Mouse (Mus musculus) limb, embryonic 11.5 days (tissue): ENCODE measurements at regions not wholly inside any gene's neighbourhood (a gene's known extent, or its start where the extent isn't known, plus 50 kb on each side); places are given as distances from the start of the nearest gene placed in this dataset.

Experiments
- ATAC-seq: fragments of 200-750 bp; cut with Nextera tagmentation; 2 replicates; pipeline ENCODE4 v1.8.0; 2017; ENCODE audit warnings: low read depth; ENCODE audit not compliant: insufficient number of reproducible peaks, low FRiP score, low TSS enrichment
- DNase-seq: peaks from one replicate; pipeline ENCODE4 v3.0.0-alpha.2; 2015; ENCODE audit warnings: low spot score
- H3K27ac ChIP-seq: fragments of 300-500 bp; sonication (generic); replicated peaks from 2 replicates; pipeline ENCODE4 v1.5.1; 2014; ENCODE audit warnings: low read depth, mild to moderate bottlenecking, low read length
- H3K27me3 ChIP-seq: fragments of 300-500 bp; sonication (generic); 2 replicates; pipeline ENCODE4 v1.6.1; 2014; ENCODE audit warnings: mild to moderate bottlenecking, low read length, mixed read lengths; ENCODE audit not compliant: control insufficient read depth, insufficient read depth
- H3K36me3 ChIP-seq: fragments of 300-500 bp; sonication (generic); 2 replicates; pipeline ENCODE4 v1.6.1; 2014; ENCODE audit warnings: mild to moderate bottlenecking, low read length, moderate library complexity, mixed read lengths; ENCODE audit not compliant: control insufficient read depth, insufficient read depth
- H3K4me1 ChIP-seq: fragments of 300-500 bp; sonication (generic); 2 replicates; pipeline ENCODE4 v1.6.1; 2014; ENCODE audit warnings: low read length, mixed read lengths; ENCODE audit not compliant: control insufficient read depth, insufficient read depth
- H3K4me2 ChIP-seq: fragments of 300-500 bp; sonication (generic); 2 replicates; pipeline ENCODE4 v1.6.1; 2014; ENCODE audit warnings: low read depth, mild to moderate bottlenecking, moderate library complexity; ENCODE audit not compliant: severe bottlenecking
- H3K4me3 ChIP-seq: fragments of 300-500 bp; sonication (generic); 2 replicates; pipeline ENCODE4 v1.5.1; 2014; ENCODE audit warnings: low read depth, low read length
- H3K9ac ChIP-seq: fragments of 300-500 bp; sonication (generic); 2 replicates; pipeline ENCODE4 v1.6.1; 2014; ENCODE audit warnings: mild to moderate bottlenecking, low read length
- H3K9me3 ChIP-seq: fragments of 300-500 bp; sonication (generic); 2 replicates; pipeline ENCODE4 v1.6.1; 2016; ENCODE audit warnings: low read length; ENCODE audit not compliant: control insufficient read depth
- WGBS: fragments of 180-500 bp; shearing (Covaris S2); extraction: QIAGEN DNeasy Blood & Tissue Kit; methylation state at CpG from one replicate; pipeline ENCODE4 v1.1.7; 2014; 5-methylcytosine and 5-hydroxymethylcytosine counted together

GRCm38 (mm10) chr15:59174246-59174751 is 285.2 kb downstream of the Gm49356 start:
- H3K9me3 ChIP-seq, result no peaks in the 10 kb centered on the region
- H3K36me3 ChIP-seq, result no peaks in the 10 kb centered on the region
- H3K4me3 ChIP-seq, result no peak overlapping the region
- no peak overlapping the region for H3K9ac ChIP-seq
- WGBS, result 52% methylated on average over 7 of the region's 7 CpGs
- DNase-seq (no peak), ATAC-seq (no peak)
- no peak overlapping the region for H3K4me2 ChIP-seq
- H3K27ac ChIP-seq, result no peak overlapping the region
- H3K27me3 ChIP-seq, result no peaks in the 10 kb centered on the region
- H3K4me1 ChIP-seq, result no peaks in the 10 kb centered on the region

- WGBS, result 71% methylated on average over 8 of the region's 8 CpGs
- ATAC-seq (no peak), DNase-seq (no peak)
- Histone ChIP-seq H3K36me3 (no peaks in the 10 kb centered on the region), H3K9me3 (no peaks in the 10 kb centered on the region), H3K27me3 (no peaks in the 10 kb centered on the region), H3K27ac (no peak overlapping the region), H3K4me2 (no peak overlapping the region), H3K4me3 (no peak overlapping the region), H3K4me1 (no peaks in the 10 kb centered on the region), H3K9ac (no peak overlapping the region)
These were observed 285.9 kb downstream of the Gm49356 start for GRCm38 (mm10) chr15:59174893-59175531.

- ATAC-seq (no peak), DNase-seq (no peak)
- Histone ChIP-seq H3K9ac (no peak overlapping the region), H3K27ac (no peak overlapping the region), H3K36me3 (no peaks in the 10 kb centered on the region), H3K27me3 (no peaks in the 10 kb centered on the region), H3K4me1 (no peaks in the 10 kb centered on the region), H3K4me3 (no peak overlapping the region), H3K4me2 (no peak overlapping the region), H3K9me3 (no peaks in the 10 kb centered on the region)
- WGBS, result 96% methylated on average over 3 of the region's 3 CpGs
These were observed 291.0 kb downstream of the Gm49356 start for GRCm38 (mm10) chr15:59180076-59180475.

GRCm38 (mm10) chr15:59184461-59184860 is 295.4 kb downstream of the Gm49356 start:
- no peaks in the 10 kb centered on the region for H3K27me3 ChIP-seq
- H3K4me3 ChIP-seq, result no peak overlapping the region
- ATAC-seq (no peak), DNase-seq (no peak)
- no peaks in the 10 kb centered on the region for H3K9me3 ChIP-seq
- no peak overlapping the region for H3K9ac ChIP-seq
- H3K36me3 ChIP-seq, result no peaks in the 10 kb centered on the region
- no peak overlapping the region for H3K27ac ChIP-seq
- H3K4me1 ChIP-seq, result no peaks in the 10 kb centered on the region
- WGBS, result 90% methylated on average over 9 of the region's 9 CpGs
- no peak overlapping the region for H3K4me2 ChIP-seq

GRCm38 (mm10) chr15:59187566-59187965 is 298.5 kb downstream of the Gm49356 start:
- WGBS, result 72% methylated on average over 4 of the region's 4 CpGs
- no peak overlapping the region for H3K27ac ChIP-seq

GRCm38 (mm10) chr15:59188371-59188770 is 299.3 kb downstream of the Gm49356 start:
- no peak for ATAC-seq

More at GRCm38 (mm10) chr15:59187566-59187965, 298.5 kb downstream of the Gm49356 start:
- Histone ChIP-seq H3K4me2 (no peak overlapping the region), H3K4me1 (no peaks in the 10 kb centered on the region), H3K9ac (no peak overlapping the region), H3K27me3 (no peaks in the 10 kb centered on the region), H3K4me3 (no peak overlapping the region), H3K36me3 (no peaks in the 10 kb centered on the region), H3K9me3 (no peaks in the 10 kb centered on the region)
- no peak for ATAC-seq
- no peak for DNase-seq

GRCm38 (mm10) chr15:59190511-59190910 is 301.4 kb downstream of the Gm49356 start:
- Histone ChIP-seq H3K9ac (no peak overlapping the region), H3K36me3 (no peaks in the 10 kb centered on the region), H3K27ac (no peak overlapping the region), H3K4me2 (no peak overlapping the region), H3K27me3 (no peaks in the 10 kb centered on the region), H3K4me1 (no peaks in the 10 kb centered on the region), H3K9me3 (no peaks in the 10 kb centered on the region), H3K4me3 (no peak overlapping the region)
- DNase-seq (no peak), ATAC-seq (no peak)
- 88% methylated on average over 5 of the region's 5 CpGs for WGBS

More at GRCm38 (mm10) chr15:59188371-59188770, 299.3 kb downstream of the Gm49356 start:
- no peaks in the 10 kb centered on the region for H3K4me1 ChIP-seq
- H3K4me3 ChIP-seq, result no peak overlapping the region
- H3K9me3 ChIP-seq, result no peaks in the 10 kb centered on the region
- H3K9ac ChIP-seq, result no peak overlapping the region
- 70% methylated on average over 4 of the region's 4 CpGs for WGBS
- no peak for DNase-seq
- no peaks in the 10 kb centered on the region for H3K36me3 ChIP-seq
- no peaks in the 10 kb centered on the region for H3K27me3 ChIP-seq
- no peak overlapping the region for H3K27ac ChIP-seq
- no peak overlapping the region for H3K4me2 ChIP-seq

GRCm38 (mm10) chr15:59194421-59194820 is 305.3 kb downstream of the Gm49356 start:
- no peak overlapping the region for H3K4me2 ChIP-seq

GRCm38 (mm10) chr15:59196351-59196750 is 307.3 kb downstream of the Gm49356 start:
- H3K27me3 ChIP-seq, result no peaks in the 10 kb centered on the region
- no peak overlapping the region for H3K27ac ChIP-seq
- H3K9ac ChIP-seq, result no peak overlapping the region
- H3K4me1 ChIP-seq, result peaks cover 10% of the 10 kb centered on the region
- H3K4me3 ChIP-seq, result no peak overlapping the region
- ATAC-seq (no peak), DNase-seq (no peak)
- H3K36me3 ChIP-seq, result no peaks in the 10 kb centered on the region
- no peaks in the 10 kb centered on the region for H3K9me3 ChIP-seq
- 90% methylated on average over 5 of the region's 5 CpGs for WGBS
- H3K4me2 ChIP-seq, result no peak overlapping the region

More at GRCm38 (mm10) chr15:59194421-59194820, 305.3 kb downstream of the Gm49356 start:
- H3K9me3 ChIP-seq, result no peaks in the 10 kb centered on the region
- 70% methylated on average over 10 of the region's 10 CpGs for WGBS
- no peak overlapping the region for H3K4me3 ChIP-seq
- DNase-seq (no peak), ATAC-seq (no peak)
- H3K27me3 ChIP-seq, result no peaks in the 10 kb centered on the region
- no peaks in the 10 kb centered on the region for H3K36me3 ChIP-seq
- H3K27ac ChIP-seq, result no peak overlapping the region; the same call in 1 of the 2 replicates
- peaks cover 10% of the 10 kb centered on the region for H3K4me1 ChIP-seq
- no peak overlapping the region for H3K9ac ChIP-seq
